Mouse (Mus musculus) right cerebral cortex, postnatal 25 days (tissue): Measurements from ENCODE around the gene Olfr1274-ps.
A peak's percentile ranks its signal among the peaks of the same experiment; 100 is the strongest.
"Not testable (repeated sequence)": the region's sequence is repeated elsewhere in the genome, so short reads cannot be mapped to it uniquely, and the experiment has no call there.

Experiments used
- DNase-seq: peaks from one replicate; pipeline ENCODE4 v3.0.0; 2022

The Olfr1274-ps gene

GRCm38 (mm10) chr2:90398633-90399107, at the start of gene Olfr1274-ps:
TSS of gene Olfr1274-ps (plus strand) at chr2:90398683.
- not testable (repeated sequence) for DNase-seq

GRCm38 (mm10) chr2:90351047-90351446, 47.4 kb upstream of the Olfr1274-ps start:
- not testable (repeated sequence) for DNase-seq

GRCm38 (mm10) chr2:90351540-90351939, 46.9 kb upstream of the Olfr1274-ps start:
- not testable (repeated sequence) for DNase-seq

GRCm38 (mm10) chr2:90359229-90359628, 39.3 kb upstream of the Olfr1274-ps start:
- DNase-seq: not testable (repeated sequence)

GRCm38 (mm10) chr2:90360199-90360598, 38.3 kb upstream of the Olfr1274-ps start:
- not testable (repeated sequence) for DNase-seq

GRCm38 (mm10) chr2:90414110-90414821, 15.8 kb downstream of the Olfr1274-ps start:
- DNase-seq: not testable (repeated sequence)

- not testable (repeated sequence) for DNase-seq
Observed at GRCm38 (mm10) chr2:90422282-90422681, 23.8 kb downstream of the Olfr1274-ps start.

GRCm38 (mm10) chr2:90424937-90425336, 26.5 kb downstream of the Olfr1274-ps start:
- not testable (repeated sequence) for DNase-seq

- not testable (repeated sequence) for DNase-seq
Observed at GRCm38 (mm10) chr2:90428988-90429717, 30.7 kb downstream of the Olfr1274-ps start.

- not testable (repeated sequence) for DNase-seq
Observed at GRCm38 (mm10) chr2:90429782-90430181, 31.3 kb downstream of the Olfr1274-ps start.

GRCm38 (mm10) chr2:90437453-90437852, 39.0 kb downstream of the Olfr1274-ps start:
- not testable (repeated sequence) for DNase-seq

- DNase-seq: peak; percentile 10
Observed at GRCm38 (mm10) chr2:90440169-90440568, 41.7 kb downstream of the Olfr1274-ps start.

GRCm38 (mm10) chr2:90441811-90442210, 43.3 kb downstream of the Olfr1274-ps start:
- DNase-seq: peak; percentile 5

- DNase-seq: no peak
Observed at GRCm38 (mm10) chr2:90443811-90444210, 45.3 kb downstream of the Olfr1274-ps start.

GRCm38 (mm10) chr2:90448967-90449740, 50.7 kb downstream of the Olfr1274-ps start:
- DNase-seq: no peak

GRCm38 (mm10) chr2:90452380-90452779, 53.9 kb downstream of the Olfr1274-ps start:
- DNase-seq: no peak
